Mouse (Mus musculus): ENCODE results near the gene Csrnp3.

DNA sequence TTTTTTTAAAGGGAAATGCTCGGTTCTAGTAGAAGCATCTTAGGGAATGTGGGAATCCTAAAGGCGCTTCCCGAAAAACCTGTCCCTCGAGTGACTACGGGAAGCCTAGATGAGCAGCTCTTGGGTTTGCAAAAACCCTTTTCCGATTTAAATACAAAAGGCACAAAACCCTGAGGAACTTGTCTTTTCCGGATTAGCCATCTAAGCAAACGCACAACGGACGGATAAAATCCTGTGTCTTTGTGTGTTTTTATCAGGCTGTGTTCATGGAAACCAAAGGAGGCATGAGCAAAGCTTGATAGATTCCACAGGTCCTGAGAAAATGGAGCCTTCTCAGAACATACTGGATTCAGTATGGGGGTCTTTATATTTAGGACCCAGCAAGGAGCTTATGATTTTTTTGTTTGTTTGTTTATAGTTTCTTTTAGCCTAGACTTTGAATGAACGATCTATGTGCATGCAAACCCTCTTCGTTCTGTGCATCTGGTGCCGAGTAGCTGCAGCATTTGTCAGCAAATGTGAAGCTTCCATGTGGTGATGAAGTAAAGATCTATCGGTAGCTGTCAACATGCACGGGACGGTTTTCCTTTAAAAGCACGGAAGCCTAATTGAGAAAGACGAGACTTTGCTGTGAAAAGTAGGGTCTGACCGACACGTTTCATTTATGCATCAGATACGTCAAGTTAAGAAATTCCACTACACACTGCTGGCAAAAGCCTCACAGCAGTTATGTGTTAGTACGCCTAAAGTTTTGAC lies 611 bp downstream of the Csrnp3 start:
- TF ChIP-seq CEBPB (IDR thresholded peaks at IDR 0.05; ENCODE audit: low read depth) (no peak), CTCF (IDR thresholded peaks at IDR 0.05; ENCODE audit: control insufficient read depth, insufficient read depth, insufficient read length) (no peak)
